Mouse (Mus musculus) stomach, postnatal 0 days (tissue): ENCODE measurements around the gene Aldh1a1. TPM values are rescaled to one million over a fixed set of nuclear protein-coding genes. Genes with fewer than 3 reads are reported as not detected.

Experiments used
- ATAC-seq: fragments of 200-750 bp; cut with Nextera tagmentation; 2 replicates; pipeline ENCODE4 v1.8.0; 2017; ENCODE audit not compliant: low FRiP score, low TSS enrichment
- DNase-seq: peaks from one replicate; pipeline ENCODE4 v3.0.0-alpha.2; 2016; ENCODE audit warnings: low spot score
- H3K27ac ChIP-seq: fragments of 300-500 bp; sonication (generic); replicated peaks from 2 replicates; pipeline ENCODE4 v1.5.1; 2014; ENCODE audit warnings: mild to moderate bottlenecking, control low read depth
- H3K27me3 ChIP-seq: fragments of 300-500 bp; sonication (generic); 2 replicates; pipeline ENCODE4 v1.6.1; 2014; ENCODE audit warnings: low read length; ENCODE audit not compliant: control insufficient read depth, insufficient read depth
- H3K36me3 ChIP-seq: fragments of 300-500 bp; sonication (generic); 2 replicates; pipeline ENCODE4 v1.6.1; 2014; ENCODE audit warnings: low read length, mixed read lengths; ENCODE audit not compliant: control insufficient read depth, insufficient read depth
- H3K4me1 ChIP-seq: fragments of 300-500 bp; sonication (generic); replicated peaks from 2 replicates; pipeline ENCODE4 v1.6.1; 2014; ENCODE audit warnings: antibody characterized with exemption; ENCODE audit not compliant: control insufficient read depth, insufficient read depth
- H3K4me2 ChIP-seq: fragments of 300-500 bp; sonication (generic); replicated peaks from 2 replicates; pipeline ENCODE4 v1.6.1; 2014; ENCODE audit warnings: low read depth, mild to moderate bottlenecking, control low read depth, moderate library complexity
- H3K4me3 ChIP-seq: fragments of 300-500 bp; sonication (generic); 2 replicates; pipeline ENCODE4 v1.5.1; 2014; ENCODE audit warnings: low read depth, low read length, control low read depth
- H3K9ac ChIP-seq: fragments of 300-500 bp; sonication (generic); 2 replicates; pipeline ENCODE4 v1.6.1; 2014; ENCODE audit warnings: mild to moderate bottlenecking, low read length, control low read depth, mixed read lengths
- H3K9me3 ChIP-seq: fragments of 300-500 bp; sonication (generic); 2 replicates; pipeline ENCODE4 v1.6.1; 2016; ENCODE audit warnings: low read length; ENCODE audit not compliant: control insufficient read depth
- CTCF ChIP-seq: IDR thresholded peaks from 2 replicates; pipeline ENCODE4 v1.5.1; 2016; ENCODE audit warnings: antibody characterized with exemption, low read depth, mild to moderate bottlenecking, moderate library complexity
- EP300 ChIP-seq: optimal IDR thresholded peaks from 2 replicates; pipeline ENCODE3; 2016; ENCODE audit warnings: antibody characterized with exemption
- WGBS: fragments of 180-500 bp; shearing (Covaris S2); extraction: QIAGEN DNeasy Blood & Tissue Kit; methylation state at CpG from one replicate; pipeline ENCODE4 v1.1.7; 2014; 5-methylcytosine and 5-hydroxymethylcytosine counted together
- polyA plus RNA-seq: library from polyadenylated mRNA; unstranded; fragments of >200 nt; fragmentation: Nextera tagmentation; extraction: Ambion mirVana; gene quantifications from 2 replicates; pipeline ENCODE4 v1.2.1, GENCODE M21; 2015

Aldh1a1 gene
- polyA plus RNA-seq, 1 experiment from 2014 or later = 75.7 TPM

GRCm38 (mm10) chr19:20677697-20678355, 185.3 kb downstream of the Aldh1a1 start:
- H3K4me2 ChIP-seq = no peak overlapping the region
- no peak overlapping the region for H3K9ac ChIP-seq
- no peaks in the 10 kb centered on the region for H3K4me1 ChIP-seq
- DNase-seq (no peak), ATAC-seq (no peak)
- no peaks in the 10 kb centered on the region for H3K27me3 ChIP-seq
- 30% methylated on average over 3 of the region's 3 CpGs for WGBS
- no peaks in the 10 kb centered on the region for H3K9me3 ChIP-seq
- H3K4me3 ChIP-seq = no peak overlapping the region
- no peaks in the 10 kb centered on the region for H3K36me3 ChIP-seq
- TF ChIP-seq CTCF (no peak), EP300 (no peak)
- H3K27ac ChIP-seq = no peak overlapping the region

Other genes with a start within 250 kb of the Aldh1a1 start
- 666 and 760 TPM in 2 replicates for gene Anxa1, start 101.8 kb upstream of the Aldh1a1 start, polyA plus RNA-seq
- 118 and 119 TPM in 2 replicates for gene Aldh1a7, start 234.8 kb downstream of the Aldh1a1 start, polyA plus RNA-seq